Mouse (Mus musculus): ENCODE data around the gene Aldh5a1.

- TF ChIP-seq EP300 (IDR thresholded peaks at IDR 0.05; ENCODE audit: low read depth) (no peak), CTCF (IDR thresholded peaks at IDR 0.05; ENCODE audit: low read depth) (no peak)
Observed at GRCm38 (mm10) chr13:24913576-24913975, 23.9 kb downstream of the Aldh5a1 start.

Data from liver, postnatal 0 days (tissue).